Mouse (Mus musculus) right cerebral cortex, postnatal 4 days (tissue): ENCODE measurements around the gene Tnrc6c.

Source experiments
- DNase-seq: peaks from one replicate; pipeline ENCODE4 v3.0.0-alpha.2; 2022

The Tnrc6c gene

DNA sequence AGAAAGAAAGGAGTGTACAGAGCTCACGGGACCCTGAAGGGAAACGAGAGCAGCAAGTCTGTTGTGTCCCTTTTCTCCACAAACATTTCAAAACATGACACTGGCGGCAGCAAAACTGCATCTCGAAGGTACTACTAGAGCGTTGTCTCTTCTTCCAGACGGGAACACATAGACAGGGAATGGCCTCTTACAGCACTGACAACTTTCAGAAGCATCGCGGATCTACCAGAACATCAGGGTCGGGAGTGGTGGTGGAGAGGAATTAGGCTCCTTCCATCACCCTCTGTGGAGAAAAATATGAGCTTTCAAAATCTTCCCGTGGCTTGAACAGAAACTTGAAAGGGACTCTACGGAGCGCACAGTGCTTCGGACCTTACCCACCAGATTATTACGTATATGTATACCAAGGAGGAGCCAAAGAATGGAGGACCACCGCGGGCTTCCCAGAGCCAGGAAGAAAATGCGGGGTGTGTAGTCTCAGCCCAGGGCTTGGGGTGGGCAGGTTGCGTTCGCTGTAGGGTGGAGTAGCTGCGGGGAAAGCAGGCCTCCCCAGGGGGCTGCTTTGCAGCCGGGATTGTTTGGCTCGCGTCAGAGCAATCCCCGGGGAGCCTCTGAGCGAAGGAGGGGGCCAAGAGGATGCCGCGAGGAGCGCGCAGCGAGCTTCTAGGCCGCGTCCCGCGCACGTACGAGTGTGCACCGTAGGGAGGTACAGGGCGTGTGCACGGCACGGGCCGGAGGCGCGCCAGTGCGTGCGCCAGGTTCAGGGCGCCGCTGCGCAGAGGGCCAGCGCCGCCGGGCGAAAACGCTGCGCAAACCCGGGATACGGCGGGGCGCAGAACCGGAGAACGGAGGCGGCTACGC, at the start of gene Tnrc6c:
TSS of gene Tnrc6c (plus strand) at position 799 of the 861 bp plus-strand sequence.
- DNase-seq = peak; percentile 80

DNA sequence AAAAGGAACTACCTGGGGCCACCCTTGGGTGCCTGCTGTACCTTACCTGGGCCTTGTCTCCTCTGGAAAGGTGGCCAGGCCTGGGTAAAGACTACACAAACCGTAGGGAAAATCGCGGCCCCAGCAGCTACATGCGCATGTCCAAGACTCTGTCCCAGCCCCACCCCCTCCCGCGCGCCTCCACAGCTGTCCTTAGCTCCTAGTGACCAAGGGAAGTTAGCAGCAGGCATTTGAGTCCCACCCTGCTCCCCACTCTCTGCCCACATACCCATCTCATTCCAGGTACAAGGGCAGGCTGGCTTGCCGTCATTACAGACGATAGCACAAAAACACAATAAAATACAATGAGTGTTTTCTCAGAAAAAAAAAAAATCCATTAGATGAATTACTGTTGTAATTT, 48.0 kb upstream of the Tnrc6c start:
- DNase-seq = no peak

DNA sequence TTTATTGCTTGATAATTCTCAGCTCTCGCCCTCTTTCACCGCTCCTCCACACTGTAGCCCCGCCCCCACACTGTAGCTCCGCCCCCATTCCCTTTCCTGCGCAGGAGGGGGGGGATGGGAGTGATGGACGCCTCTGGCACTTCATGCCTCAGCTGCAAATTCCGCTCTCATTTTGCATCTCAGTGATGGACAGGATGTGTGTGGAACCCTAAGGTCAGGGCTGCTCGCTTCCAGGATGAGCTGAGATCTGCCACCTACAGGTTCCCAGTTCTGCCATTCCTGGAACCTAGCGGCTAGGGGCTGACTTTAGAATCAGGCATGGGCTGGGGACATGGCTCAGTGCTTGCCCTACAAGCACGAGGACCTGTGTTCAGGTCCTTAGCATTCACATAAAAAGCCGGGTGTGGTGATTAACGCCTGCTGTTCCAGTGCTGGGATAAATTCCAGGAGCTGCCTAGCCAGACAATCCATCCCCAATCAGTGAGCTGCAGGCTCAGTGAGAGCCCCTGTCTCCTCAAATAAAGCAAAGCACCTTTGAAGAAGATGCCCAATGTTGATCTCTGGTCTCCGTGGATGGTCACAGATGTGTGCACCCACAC, 47.4 kb upstream of the Tnrc6c start:
- no peak for DNase-seq

DNA sequence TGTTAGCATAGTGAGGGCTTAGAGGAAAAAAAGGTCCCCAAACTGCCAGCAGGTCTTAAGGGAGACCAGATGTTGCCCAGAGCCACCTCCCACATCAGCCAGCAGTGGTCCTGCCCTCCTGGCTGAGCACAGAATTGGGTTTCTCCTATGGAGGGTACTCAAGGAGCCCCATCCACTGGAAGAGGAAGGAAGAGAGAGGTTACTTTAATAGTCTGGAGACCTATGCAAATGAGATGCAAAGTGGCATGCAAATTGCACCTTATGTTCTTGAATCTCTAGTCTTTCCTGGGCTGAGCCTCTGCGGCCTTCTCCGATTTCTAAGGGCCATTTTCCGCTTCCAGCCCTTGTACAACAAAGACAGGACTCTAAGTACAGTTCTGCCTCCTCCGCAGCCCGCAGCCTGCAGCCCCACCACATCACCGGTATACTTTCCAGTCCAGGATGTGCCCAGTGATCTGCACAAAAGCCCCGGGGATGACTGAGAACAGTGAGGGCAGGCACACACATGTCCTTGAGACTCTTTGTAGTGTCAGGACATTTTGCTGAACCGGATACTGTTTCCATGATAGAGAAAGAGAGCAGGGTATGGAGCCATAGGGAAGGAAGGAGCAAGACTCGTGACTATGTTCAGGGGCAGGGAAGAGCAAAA, 45.8 kb upstream of the Tnrc6c start:
- no peak for DNase-seq

DNA sequence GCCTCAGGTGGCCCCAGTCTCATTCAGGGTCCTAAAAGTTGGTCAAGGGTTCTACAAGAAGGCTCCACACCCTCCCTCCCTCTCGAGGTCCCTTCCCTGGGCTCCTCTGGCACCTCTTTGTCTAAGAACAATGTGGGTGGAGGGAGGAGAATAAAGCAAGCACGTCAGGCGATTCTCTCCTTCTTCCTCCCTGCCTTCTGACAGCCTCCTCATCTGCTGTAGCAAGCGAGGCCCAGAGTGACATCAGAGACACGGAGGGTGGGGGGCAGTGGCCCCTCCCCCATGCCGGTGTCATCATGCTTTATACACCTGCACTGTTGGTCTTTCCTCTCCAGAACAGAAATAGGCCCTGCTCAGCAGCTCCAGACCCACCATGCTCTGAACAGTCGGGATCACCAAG, 45.1 kb upstream of the Tnrc6c start:
- DNase-seq = no peak

DNA sequence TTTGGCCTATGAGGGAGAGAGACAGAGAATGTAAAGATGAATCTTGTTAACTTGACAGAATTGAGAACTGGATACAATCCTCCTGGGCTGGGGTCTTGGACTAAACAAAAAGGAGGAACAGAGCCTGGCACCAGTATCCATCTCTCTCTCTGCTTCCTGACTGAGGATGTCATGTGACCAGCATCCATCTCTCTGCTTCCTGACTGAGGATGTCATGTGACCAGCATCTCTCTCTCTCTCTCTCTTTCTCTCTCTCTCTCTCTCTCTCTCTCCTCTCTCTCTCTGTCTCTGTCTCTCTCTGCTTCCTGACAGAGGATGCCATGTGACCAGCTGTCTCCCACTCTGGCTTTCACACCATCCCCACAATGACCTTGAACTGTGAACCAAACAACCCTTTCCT, 43.5 kb upstream of the Tnrc6c start:
- DNase-seq = no peak

DNA sequence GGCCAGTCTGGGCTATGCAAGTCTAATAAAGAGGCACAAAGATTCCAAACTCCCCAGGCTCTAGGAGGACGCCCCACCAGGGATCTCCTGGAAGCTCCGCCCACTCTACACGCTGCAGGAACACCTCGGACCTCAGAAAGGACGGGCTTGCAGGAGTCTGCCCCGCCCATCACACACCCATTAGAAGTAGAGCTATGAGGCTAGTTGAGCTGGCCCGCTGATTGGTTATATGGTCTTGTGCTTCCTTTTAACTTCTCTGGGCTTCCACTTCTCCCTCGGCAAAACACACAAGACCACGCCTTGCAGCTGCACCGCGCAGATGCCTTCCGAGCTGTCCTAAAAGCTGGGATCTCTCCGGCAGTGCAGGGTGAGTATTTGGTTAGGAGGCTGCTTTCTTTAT, 43.0 kb upstream of the Tnrc6c start:
- DNase-seq = no peak

DNA sequence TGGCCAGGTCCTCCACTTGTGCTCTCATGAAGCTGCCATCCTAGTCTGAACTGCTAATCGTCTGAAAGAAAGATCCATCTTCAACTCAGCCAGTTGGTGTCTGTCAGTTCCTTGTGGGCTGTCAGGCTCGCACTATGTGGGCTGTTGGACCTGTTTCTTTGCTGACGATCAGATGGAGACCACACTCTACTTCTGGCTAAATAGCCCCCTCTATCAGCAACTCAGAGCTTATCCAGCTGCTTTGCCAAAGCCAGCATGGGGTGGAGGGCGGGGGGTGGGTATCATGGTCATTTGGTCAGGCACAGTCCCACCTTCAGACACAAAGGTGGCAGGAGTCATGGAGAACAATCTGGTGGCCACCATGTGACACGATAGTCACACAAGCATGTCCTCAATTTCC, 42.2 kb upstream of the Tnrc6c start:
- DNase-seq = no peak

DNA sequence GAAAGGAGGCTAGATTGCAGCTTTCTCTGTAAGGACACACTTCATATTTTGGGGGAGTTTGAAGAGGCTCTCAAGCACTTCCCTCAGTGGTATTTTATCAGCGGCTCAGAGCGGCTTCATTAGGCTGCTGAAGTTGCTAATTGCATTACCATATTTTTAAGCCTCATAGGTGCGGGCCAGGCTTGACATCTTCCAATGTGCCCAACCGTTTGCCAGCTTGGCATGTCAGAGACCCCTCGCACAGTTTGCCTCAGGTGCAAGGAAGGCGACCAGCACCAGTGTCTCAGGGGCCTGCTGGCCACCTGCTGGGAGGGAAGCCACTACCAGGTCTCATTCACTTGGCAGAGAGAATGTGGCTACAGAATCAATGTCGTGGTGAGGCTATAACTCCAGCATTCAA, 41.2 kb upstream of the Tnrc6c start:
- no peak for DNase-seq

DNA sequence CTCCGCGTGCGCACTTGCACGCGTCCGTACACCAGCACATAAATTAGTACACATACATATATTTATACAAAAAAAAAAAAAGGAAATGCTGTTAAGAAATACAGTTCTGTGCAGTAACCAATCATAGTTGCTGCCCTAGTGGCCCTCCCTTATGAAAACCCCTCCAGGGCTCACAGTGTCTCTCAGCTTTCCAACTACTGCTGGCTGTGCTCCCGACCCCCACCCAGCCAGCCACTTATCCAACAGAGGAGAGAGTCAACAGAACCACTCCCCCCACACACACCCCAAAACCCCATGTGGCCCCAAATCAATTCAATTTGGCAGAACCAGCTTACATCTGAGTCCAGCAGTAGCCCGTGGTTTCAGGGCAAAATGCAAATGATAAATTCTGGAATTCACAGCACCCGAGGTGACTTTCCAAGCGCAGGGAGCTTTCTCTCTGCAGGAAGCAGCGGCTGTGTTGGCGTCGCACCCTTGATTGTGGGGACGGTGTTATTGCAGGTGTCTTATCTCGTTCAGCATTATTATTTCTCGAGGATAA, 36.7 kb upstream of the Tnrc6c start:
- DNase-seq = no peak

DNA sequence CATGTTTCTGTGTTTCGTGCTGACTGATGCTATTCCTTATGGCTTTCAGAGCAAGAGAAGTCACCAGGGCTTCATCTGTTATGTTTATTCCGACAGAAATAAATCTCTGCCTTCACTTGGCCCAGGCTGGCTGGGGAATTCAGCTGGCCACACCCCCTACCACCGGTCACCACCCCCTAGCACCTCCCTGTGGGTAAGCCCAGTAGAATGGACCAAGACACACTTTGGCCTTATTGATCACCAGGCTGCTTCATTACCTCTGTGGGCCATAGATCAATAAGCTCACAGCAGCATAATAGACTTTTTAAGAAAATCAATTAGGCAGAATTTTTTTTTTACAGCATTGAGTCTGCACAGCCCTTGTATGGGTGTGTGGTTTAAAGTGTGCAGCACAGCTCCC, 35.9 kb upstream of the Tnrc6c start:
- DNase-seq = no peak

DNA sequence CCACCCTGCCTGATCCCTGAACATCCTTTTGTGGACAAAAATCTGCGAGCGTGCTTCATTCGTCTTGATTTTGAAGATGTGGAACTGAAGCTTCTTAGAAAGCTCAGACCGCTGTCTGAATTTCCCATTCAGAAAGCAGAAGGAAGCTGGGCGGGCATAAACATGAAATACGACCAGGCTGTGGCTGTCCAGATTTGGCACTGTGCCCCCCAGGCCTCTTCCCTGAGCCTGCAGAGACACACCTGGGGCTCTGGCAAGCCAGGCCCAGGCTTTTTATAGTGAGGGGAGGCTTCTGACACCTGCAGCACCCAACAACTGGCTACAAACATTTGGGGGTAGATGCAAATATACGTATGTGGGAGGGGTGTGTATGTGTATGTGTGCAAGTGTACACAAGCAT, 35.3 kb upstream of the Tnrc6c start:
- DNase-seq = no peak

DNA sequence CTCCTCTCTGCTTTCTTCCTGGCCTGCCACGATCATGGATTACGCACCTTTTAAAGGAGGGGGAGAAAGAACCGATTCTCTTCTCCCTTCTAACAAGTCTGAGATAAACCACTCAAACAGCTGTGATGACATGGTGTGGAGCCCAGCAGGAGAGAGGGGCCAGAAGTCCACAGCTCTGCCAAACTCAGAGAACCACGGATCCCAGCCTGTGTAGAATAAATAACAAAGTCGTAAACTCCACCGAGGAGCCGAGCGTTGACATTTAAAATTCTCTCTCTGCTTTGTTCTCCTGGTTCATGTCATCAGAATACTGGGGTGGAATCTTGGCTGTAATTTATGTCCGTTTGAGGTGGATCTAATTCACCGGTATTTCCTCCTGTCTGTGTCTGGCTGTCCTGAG, 34.5 kb upstream of the Tnrc6c start:
- no peak for DNase-seq

DNA sequence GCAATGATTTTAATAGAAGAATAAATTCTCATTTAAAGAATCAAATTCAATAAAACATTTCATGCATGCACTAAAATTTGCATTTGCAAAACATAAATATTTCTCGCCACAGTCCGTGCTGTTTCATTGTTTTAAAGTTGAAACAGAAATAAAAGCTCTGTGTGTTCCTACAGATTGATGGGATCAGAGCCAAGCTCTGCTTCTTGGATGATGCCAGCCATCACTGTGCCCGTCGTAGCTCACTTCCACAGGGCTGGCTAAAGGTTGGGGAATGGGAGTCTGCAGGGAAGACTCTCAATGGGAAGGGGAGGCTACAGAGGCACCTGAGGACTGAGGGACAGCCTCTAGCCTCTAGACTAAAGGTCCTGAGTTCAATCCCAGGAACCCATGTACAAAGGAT, 28.9 kb upstream of the Tnrc6c start:
- no peak for DNase-seq

DNA sequence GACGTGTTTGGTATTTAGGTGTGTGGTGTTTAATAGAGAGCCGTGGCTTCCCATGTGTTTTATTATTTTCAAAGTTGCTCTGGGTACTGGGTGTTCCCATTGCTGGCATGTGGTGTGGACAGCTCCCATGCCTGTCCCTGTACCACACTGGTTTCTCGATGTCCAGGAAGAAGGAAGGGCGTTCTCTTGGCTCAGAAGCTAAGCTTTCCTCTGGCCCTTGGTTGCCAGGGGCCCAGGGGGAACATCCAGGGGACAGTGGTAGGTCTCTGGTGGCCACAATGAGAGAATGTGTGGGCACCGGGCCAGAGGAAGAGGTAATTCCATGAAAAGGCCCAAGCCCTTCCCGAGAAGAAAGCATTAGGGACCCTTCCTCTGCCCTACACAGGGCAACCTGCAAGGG, 27.5 kb upstream of the Tnrc6c start:
- DNase-seq = no peak

DNA sequence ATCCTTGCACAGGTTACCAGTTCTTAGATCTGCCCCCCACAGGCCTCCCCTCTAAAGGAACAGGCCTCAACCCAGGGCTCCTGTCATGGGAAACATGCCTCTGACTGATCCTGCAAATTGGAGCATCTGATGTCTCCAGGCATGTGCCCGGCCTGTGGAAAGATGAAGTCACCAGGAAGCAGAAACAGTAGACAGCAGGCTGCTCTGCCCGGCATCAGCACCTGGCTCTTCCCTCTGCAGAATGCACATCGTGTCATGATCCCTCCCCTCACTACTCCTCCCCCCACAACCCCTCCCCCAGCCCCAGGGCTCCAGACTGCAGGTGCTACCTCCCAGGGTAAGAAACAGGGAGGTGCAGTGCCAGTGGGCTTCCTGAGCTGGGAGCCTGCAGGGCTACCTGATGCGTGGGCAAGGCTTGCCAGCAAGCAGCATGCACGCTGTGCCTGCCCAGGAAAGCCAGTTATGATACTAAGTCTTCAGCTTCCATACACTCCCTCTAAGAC, 27.0 kb upstream of the Tnrc6c start:
- DNase-seq = peak; percentile 36

DNA sequence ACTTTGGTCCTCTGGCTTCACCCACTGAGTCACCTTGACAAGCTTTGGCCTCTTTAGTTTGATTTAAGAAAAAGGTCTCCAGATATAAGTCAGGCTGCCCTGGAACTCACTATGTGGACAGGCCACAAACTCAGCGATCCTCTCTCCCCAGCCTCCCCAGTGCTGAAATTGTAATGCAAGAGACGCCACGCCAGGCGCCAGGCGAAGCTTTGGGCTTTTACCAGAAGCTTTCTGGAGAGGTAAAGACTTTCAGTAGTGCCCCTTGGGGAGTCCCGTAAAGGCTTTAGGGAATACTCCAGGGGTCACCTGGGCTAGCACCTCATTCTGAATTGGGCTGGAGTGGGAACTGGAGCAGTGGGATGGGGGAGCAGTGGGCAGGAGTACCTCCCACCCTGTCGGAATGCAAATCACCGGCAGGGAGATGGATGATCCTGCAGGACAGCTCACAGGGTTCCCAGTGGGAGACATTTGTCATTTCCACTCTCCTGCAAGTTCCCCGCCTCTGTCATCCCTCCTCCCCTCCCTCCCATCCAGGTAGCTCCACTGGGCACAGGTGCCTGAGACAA, 26.3 kb upstream of the Tnrc6c start:
- peak; percentile 46 for DNase-seq

DNA sequence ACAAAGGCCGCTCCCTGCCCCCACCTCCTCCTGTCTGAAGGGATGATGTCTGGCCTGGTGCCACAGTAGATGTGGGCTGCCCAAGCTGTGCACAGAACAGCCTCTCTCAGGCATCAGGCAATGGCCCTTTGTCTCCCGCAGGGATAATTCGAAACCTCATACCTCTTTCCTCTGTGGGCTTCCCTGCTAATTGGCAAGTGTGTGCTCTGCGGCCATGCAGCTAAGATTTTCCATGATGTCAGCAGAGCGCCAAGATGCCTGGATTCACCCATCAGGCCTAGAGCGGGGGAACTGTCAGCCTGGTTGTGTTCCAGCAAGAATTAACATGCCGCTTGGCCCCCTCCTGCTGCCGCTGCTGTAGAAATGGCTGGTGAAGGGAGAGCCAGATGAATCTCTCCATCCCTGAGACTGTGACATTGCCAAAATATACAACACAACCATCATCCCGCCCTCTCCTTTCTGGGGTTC, 25.7 kb upstream of the Tnrc6c start:
- peak; percentile 71 for DNase-seq

DNA sequence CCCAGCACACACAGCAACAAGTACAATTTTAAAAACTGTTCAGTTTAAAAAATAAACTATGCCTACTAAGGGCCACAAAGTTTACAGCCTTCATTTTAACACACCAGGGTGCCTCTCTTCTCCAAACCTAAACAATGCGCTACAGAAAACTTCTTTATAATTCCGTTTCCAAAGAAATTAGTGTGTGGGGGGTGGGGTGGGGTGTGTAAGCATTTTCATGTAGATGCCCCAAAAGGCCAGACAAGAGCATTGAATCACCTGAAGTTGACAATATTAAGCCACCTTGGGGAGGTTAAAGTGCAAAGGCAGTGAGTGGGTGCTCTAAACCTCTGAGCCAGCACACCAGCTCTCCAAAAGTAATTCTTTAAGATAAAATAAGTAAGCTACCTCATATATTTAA, 24.2 kb upstream of the Tnrc6c start:
- no peak for DNase-seq

DNA sequence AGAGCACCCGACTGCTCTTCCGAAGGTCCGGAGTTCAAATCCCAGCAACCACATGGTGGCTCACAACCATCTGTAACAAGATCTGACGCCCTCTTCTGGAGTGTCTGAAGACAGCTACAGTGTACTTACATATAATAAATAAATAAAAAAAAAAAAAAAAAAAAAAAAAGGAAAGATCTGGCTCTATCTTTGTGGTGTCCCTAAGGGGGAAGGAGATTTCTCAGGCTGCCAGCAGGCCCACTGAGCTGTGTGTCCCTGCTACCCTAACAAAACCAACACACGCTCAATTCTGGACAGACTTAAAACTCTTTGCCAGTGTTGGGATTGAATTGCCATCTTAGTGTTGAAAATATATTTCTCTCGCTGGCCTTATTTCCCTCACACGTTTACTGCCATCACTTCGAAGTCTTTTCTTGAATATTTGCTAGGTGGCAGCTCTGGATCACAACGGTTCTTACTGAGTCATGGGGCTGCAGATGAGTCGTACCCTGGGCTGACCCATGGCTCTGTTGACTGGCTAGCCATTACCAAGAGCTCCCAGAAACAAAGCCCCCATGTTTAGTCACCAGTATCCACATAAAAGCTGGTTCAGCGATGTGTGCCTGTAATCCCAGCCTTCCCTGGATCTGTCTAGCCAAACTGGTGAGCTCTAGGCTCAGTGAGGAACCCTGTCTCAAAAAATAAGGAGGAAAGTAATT, 23.1 kb upstream of the Tnrc6c start:
- DNase-seq = no peak

DNA sequence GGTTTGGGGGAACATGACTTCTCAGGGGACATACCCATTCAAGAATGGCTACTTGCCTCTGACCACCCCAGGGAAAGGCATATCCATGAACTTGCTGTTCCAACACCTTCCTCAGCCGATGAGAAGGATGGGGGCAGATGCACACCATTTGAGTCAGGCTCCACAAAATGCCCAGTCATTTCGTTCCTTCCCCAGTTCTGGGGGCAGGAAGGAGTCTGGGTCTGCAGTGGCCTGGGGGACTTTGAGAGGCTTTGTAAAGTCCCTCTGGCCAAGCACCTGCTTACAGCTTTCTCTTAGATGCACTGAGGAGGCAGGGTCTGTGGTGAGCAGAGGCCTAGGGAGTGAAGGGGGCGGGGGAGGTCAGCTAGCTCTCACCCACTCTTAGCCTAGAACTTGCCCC, 20.8 kb upstream of the Tnrc6c start:
- DNase-seq = no peak

DNA sequence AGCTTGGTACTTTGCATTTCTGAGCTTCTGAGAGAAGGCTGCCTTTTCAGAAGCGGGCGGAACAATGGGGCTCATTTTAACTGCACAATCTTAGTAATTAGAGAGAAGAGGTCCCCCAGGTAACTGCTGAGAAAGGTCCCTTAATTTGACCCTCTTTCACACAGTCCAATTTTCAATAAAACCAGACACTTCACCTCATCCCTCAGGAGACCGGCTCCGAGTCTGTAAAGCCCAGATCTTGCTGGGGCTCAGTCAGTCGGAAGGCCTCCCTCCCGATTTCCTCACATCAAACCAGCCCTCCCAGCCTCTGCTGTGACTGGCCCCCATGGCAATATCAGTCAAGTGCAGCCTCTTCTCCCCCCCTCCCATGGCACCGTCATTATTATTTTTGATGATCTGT, 15.7 kb upstream of the Tnrc6c start:
- DNase-seq = no peak

DNA sequence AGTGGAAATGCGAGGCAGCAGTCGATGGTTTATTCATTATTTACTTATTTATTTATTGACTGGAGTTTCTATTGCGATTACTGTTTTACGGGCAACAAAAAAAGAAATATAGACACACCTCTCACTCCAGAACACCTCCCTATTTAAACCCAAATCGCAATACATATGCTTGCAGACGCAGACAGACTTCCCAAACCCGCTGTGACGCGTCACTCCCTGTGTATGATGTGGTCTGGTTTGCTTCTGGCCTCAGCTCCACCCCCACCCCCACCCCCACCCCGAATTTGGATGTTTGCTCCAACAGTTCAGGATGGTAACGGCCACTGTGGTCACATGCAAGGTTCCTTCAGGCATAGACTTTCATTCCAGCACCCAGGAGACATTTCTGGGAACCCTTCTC, 15.3 kb upstream of the Tnrc6c start:
- DNase-seq = no peak
